Mouse (Mus musculus) heart, embryonic 13.5 days (tissue): Measurements from ENCODE around the gene Tm7sf3. TPM values are rescaled to one million over a fixed set of nuclear protein-coding genes. Genes with fewer than 3 reads are reported as not detected.
A peak's percentile ranks its signal among the peaks of the same experiment; 100 is the strongest.

Source experiments
- ATAC-seq: fragments of 200-750 bp; cut with Nextera tagmentation; 2 replicates; pipeline ENCODE4 v1.8.0; 2017; ENCODE audit warnings: moderate TSS enrichment; ENCODE audit not compliant: insufficient number of reproducible peaks, low FRiP score, low TSS enrichment; ENCODE audit errors: extremely low read depth
- H3K27ac ChIP-seq: fragments of 300-500 bp; sonication (generic); replicated peaks from 2 replicates; pipeline ENCODE4 v1.5.1; 2015; ENCODE audit warnings: moderate library complexity, mild to moderate bottlenecking, inconsistent platforms
- H3K27me3 ChIP-seq: fragments of 300-500 bp; sonication (generic); replicated peaks from 2 replicates; pipeline ENCODE4 v1.6.1; 2015; ENCODE audit warnings: mild to moderate bottlenecking, inconsistent platforms
- H3K36me3 ChIP-seq: fragments of 300-500 bp; sonication (generic); 2 replicates; pipeline ENCODE4 v1.6.1; 2015; ENCODE audit warnings: mild to moderate bottlenecking, inconsistent platforms
- H3K4me1 ChIP-seq: fragments of 300-500 bp; sonication (generic); 2 replicates; pipeline ENCODE4 v1.6.1; 2015; ENCODE audit warnings: inconsistent platforms
- H3K4me2 ChIP-seq: fragments of 300-500 bp; sonication (generic); 2 replicates; pipeline ENCODE4 v1.6.1; 2015; ENCODE audit warnings: inconsistent platforms, mild to moderate bottlenecking, moderate library complexity
- H3K4me3 ChIP-seq: fragments of 300-500 bp; sonication (generic); 2 replicates; pipeline ENCODE4 v1.5.1; 2015; ENCODE audit warnings: moderate library complexity, mild to moderate bottlenecking, inconsistent platforms
- H3K9ac ChIP-seq: fragments of 300-500 bp; sonication (generic); 2 replicates; pipeline ENCODE4 v1.6.1; 2015; ENCODE audit warnings: inconsistent platforms, mild to moderate bottlenecking, moderate library complexity
- H3K9me3 ChIP-seq: fragments of 300-500 bp; sonication (generic); 2 replicates; pipeline ENCODE4 v1.6.1; 2016; ENCODE audit warnings: inconsistent platforms
- WGBS: fragments of 180-500 bp; shearing (Covaris S2); methylation state at CpG from one replicate; pipeline ENCODE4 v1.1.7; 2015; ENCODE audit warnings: mixed read lengths; 5-methylcytosine and 5-hydroxymethylcytosine counted together
- polyA plus RNA-seq: library from polyadenylated mRNA; unstranded; fragments of >200 nt; fragmentation: Nextera tagmentation; extraction: Ambion mirVana; gene quantifications from 2 replicates; pipeline ENCODE4 v1.2.1, GENCODE M21; 2015

The Tm7sf3 gene
- 36.4 and 38.9 TPM in 2 replicates for polyA plus RNA-seq

DNA sequence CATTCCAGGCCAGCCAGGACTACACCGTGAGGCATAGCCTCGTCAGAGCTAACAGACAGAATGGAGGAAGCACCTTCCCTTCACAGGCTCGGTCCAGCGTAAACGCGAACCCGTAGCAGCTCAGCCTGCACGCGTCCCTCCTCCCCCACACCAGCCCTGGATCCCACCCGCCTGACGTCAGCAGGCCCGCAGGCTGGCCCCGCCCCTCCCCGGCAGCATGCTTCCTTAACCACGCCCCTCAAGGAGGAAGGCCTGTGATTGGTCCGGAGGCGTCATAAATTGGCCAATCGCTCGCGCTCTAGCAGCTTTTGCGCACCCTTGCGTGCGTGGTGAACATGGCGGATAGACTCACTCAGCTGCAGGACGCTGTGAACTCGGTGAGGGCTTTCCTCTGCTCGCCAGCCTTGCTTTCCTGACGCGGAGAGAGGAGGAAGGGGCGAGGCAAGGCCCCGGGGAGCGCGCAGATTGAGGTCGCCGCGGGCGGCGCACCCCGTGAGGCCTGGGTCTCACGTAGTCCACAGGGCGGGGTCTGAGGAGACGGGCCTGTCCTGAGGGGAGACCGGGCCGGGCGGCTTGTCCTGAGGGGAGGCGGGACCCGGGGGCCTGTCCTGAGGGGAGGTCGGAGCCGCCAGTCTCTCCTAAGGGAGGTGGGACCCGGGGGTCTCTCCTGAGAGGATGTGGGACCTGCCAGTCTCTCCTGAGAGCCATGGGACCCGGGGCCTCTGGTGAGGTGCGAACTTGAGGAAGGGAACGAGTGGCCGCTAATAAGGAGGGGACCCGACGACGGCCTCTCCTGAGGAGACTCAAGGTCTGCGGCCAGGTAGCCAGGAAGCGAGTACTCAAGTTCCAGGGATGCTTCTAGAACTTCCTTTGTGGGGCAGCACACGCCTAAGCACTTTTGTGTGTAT is at the start of gene Tm7sf3, which contains the start of gene Med21:
TSS of gene Tm7sf3 (minus strand) at position 549 of the 908 bp plus-strand sequence.
TSS of gene Med21 (plus strand) at position 272 of the 908 bp plus-strand sequence.
- Histone ChIP-seq H3K9me3 (no peaks in the 10 kb centered on the region), H3K4me2 (peak within 1 kb of the TSS; percentile 87), H3K36me3 (peaks cover 4% of the 10 kb centered on the region; the same call in 1 of the 2 replicates), H3K4me1 (peaks cover 15% of the 10 kb centered on the region), H3K27me3 (no peaks in the 10 kb centered on the region), H3K9ac (peak within 1 kb of the TSS; percentile 93), H3K4me3 (peak within 1 kb of the TSS; percentile 84), H3K27ac (peak within 1 kb of the TSS; percentile 95)
- peak; percentile 98 for ATAC-seq
- WGBS: under 1% methylated on average over 60 of the region's 60 CpGs

DNA sequence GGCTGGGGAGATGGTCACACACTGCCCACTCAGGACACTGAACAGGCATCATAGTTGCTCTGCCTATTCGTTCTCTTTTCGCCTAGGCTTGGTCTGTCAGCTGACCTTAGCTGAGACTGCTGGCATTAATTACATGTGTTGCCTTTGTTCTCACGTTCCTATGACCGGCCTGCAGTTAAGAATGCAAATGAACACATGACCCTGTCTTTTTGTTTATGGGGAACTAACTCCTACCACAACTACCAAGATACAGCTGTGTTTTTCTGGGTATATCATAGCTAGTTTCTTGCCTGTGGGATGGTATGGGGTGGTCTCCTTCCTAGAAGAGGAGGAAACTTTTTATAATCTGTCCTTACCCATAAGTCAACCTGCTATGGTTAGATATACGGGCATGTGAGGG is 46.2 kb upstream of the Tm7sf3 start:
- H3K36me3 ChIP-seq: no peaks in the 10 kb centered on the region

DNA sequence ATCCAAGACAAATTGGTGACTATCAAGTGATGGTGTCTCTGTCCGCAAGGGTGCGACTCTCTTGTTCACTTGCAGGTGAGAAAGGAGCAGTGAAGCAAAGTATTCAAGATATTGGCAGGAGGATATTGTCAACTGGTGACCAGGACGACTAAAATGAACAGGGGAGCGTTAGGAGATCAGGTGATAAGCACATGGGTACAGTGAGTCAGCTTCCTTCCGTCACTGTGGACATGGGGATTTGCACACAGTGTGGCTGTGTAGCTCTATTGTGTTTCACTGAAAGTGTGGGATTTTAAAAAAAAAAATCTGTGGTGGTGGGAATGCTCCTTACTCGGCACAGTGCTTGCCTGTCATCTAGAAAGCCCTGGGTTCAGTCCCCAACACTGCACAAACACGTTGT is 45.4 kb upstream of the Tm7sf3 start:
- no peaks in the 10 kb centered on the region for H3K27me3 ChIP-seq
- no peaks in the 10 kb centered on the region for H3K36me3 ChIP-seq
- no peak for ATAC-seq
- peaks cover 9% of the 10 kb centered on the region for H3K9me3 ChIP-seq
- H3K9ac ChIP-seq: no peak overlapping the region
- peaks cover 41% of the 10 kb centered on the region for H3K4me1 ChIP-seq
- 82% methylated on average over 7 of the region's 7 CpGs for WGBS
- H3K4me2 ChIP-seq: no peak overlapping the region
- H3K27ac ChIP-seq: peak overlapping the region; percentile 98
- no peak overlapping the region for H3K4me3 ChIP-seq

More for the DNA sequence above, 46.2 kb upstream of the Tm7sf3 start:
- Histone ChIP-seq H3K4me1 (peaks cover 33% of the 10 kb centered on the region), H3K9ac (no peak overlapping the region), H3K4me3 (no peak overlapping the region), H3K27ac (no peak overlapping the region), H3K27me3 (no peaks in the 10 kb centered on the region), H3K9me3 (peaks cover 9% of the 10 kb centered on the region), H3K4me2 (no peak overlapping the region)
- 84% methylated on average over 5 of the region's 5 CpGs for WGBS
- no peak for ATAC-seq

DNA sequence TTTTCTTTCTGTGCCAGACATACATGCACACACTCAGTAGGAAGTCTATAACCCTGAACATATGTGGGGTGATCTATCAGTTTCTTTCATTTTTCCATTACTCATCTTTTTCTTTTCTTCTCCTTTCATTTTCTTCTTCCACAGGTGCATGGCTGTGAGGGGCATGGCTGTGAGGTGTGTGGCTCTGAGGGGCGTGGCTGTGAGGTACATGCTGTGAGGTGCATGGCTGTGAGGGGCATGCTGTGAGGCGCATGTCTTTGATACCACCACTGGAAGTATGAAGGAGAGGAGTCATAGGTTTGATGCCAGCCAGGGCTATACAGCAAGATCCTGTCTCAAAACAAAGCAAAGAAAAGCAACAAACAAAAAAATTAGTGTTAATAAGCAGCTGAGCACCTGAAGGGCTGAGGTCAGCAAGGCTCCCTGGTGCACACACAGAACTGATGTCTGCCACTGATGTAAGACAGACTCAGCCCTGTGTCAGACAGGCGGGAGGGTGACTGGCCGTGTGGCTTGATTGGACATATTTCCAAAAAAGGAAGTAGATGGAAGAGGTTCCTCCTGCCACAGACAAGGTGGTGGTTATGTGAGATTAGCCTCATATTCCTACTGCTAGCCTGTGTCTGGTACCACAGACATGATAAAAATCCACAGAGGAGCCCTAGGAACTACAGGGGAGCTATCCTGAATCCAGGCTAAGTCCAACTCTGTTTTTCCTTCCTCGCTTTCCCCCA is 44.0 kb upstream of the Tm7sf3 start:
- no peaks in the 10 kb centered on the region for H3K27me3 ChIP-seq
- peak overlapping the region; percentile 98 for H3K27ac ChIP-seq
- H3K4me1 ChIP-seq: peaks cover 46% of the 10 kb centered on the region
- peak overlapping the region; percentile 71 for H3K9ac ChIP-seq
- no peak overlapping the region for H3K4me3 ChIP-seq
- H3K9me3 ChIP-seq: peaks cover 9% of the 10 kb centered on the region
- no peaks in the 10 kb centered on the region for H3K36me3 ChIP-seq
- ATAC-seq: peak; percentile 31; the same call in 1 of the 2 replicates
- WGBS: 45% methylated on average over 5 of the region's 5 CpGs
- peak overlapping the region; percentile 45 for H3K4me2 ChIP-seq

DNA sequence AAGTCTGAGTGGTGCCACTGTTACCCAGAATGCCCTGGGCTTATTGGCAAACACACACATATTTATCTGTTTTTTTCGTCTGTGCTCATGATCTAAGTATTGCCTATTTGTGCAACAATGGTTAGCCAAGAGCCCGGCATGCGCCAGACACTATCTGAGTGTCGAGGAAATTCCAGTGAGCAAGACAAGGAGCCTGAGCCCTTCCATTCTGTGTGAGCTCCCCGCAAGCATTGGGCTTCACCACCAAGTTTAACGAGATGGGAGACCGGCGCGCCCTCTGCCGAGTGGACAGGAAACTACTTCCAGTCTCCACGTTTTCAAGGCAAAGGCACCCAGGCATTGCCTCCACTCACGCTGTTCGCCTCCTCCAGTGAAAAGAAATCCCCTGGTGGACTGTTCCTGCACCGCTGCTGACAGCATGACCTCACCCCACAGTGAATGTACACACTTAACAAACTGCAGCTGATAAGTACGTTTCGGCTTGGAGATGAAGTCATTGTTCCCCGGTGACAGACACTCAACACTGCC is 43.2 kb upstream of the Tm7sf3 start:
- Histone ChIP-seq H3K27ac (peak overlapping the region; percentile 98), H3K4me2 (peak overlapping the region; percentile 45), H3K9ac (0 out of 2 replicates have a peak overlapping the region, but pooled peaks have one; percentile 6), H3K36me3 (no peaks in the 10 kb centered on the region), H3K27me3 (no peaks in the 10 kb centered on the region), H3K4me3 (no peak overlapping the region), H3K9me3 (peaks cover 9% of the 10 kb centered on the region), H3K4me1 (peaks cover 46% of the 10 kb centered on the region)
- peak; percentile 79; the same call in 1 of the 2 replicates for ATAC-seq
- WGBS: 18% methylated on average over 17 of the region's 17 CpGs

DNA sequence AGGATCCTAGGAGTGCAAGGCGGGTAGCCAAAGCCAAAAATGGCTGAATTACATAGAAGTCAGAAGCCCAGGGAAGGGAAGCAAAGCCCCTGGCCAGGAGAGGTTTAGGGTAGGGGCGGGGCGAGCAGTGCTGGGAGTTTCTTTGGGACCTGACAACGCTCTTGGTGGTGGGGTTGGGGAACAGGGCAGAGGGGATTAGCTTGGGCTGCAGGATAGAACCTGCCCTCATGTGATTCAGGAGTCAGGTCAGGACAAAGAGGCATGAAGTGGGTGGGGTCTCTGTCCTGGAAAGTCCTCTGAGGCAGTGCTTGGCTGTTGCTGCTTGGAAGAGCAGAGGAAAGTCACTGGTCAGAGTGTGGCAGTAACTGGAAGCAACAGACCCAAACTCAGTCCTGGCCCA is 41.3 kb upstream of the Tm7sf3 start:
- H3K9ac ChIP-seq: peak overlapping the region; percentile 58
- peaks cover 12% of the 10 kb centered on the region for H3K9me3 ChIP-seq
- no peak for ATAC-seq
- H3K27ac ChIP-seq: peak overlapping the region; percentile 98
- 71% methylated on average over 4 of the region's 4 CpGs for WGBS
- H3K27me3 ChIP-seq: no peaks in the 10 kb centered on the region
- no peak overlapping the region for H3K4me3 ChIP-seq
- H3K4me2 ChIP-seq: no peak overlapping the region
- no peaks in the 10 kb centered on the region for H3K36me3 ChIP-seq
- H3K4me1 ChIP-seq: peaks cover 51% of the 10 kb centered on the region

DNA sequence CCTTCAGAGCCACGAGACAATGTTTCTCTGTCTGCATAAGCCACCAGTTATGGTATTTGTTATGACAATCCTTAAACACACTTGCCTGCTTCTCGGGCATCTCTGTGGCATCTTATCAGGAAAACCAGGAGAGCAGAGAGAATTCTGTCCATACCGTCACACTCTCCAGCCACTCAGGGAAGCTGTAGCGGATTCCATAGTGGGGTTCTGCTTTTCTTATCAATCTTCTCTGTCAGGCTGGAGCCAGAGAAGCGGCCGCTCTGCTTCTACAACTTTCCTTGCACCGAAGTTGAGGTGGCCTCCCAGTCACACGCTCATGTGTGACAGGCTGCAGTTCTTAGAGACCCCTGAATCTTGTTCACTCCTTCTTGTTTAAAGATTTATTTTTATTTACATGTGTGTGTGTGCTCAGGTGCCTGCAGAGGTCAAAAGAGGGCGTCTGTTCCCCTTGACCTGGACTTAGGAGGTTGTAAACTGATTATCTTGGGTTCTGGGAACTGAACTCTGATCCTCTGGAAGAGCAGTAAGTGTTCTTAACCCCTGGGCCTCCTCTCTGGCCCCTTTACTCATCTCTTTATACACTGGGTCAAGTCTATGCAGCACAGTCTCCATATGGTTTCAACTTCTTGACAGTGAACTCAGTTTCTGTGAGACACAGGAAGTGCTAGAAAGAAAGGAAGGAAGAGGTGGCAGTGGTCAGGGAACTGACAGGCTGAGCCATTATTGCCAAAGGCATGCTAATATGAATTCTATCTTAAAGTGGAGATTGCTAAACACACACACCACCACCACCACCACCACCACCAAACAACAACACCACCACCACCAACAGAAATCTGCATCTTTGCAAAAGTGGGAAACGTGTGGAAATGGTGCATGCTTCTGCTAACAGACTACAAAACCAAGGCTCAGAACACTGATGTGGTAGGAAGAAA is 35.8 kb upstream of the Tm7sf3 start:
- WGBS: 19% methylated on average over 10 of the region's 10 CpGs
- ATAC-seq: no peak
- H3K36me3 ChIP-seq: no peaks in the 10 kb centered on the region
- no peak overlapping the region for H3K4me3 ChIP-seq
- H3K4me1 ChIP-seq: peaks cover 64% of the 10 kb centered on the region
- H3K4me2 ChIP-seq: peak overlapping the region; percentile 33
- H3K9ac ChIP-seq: peak overlapping the region; percentile 71
- peak overlapping the region; percentile 91 for H3K27ac ChIP-seq
- H3K9me3 ChIP-seq: peaks cover 10% of the 10 kb centered on the region
- H3K27me3 ChIP-seq: no peaks in the 10 kb centered on the region

DNA sequence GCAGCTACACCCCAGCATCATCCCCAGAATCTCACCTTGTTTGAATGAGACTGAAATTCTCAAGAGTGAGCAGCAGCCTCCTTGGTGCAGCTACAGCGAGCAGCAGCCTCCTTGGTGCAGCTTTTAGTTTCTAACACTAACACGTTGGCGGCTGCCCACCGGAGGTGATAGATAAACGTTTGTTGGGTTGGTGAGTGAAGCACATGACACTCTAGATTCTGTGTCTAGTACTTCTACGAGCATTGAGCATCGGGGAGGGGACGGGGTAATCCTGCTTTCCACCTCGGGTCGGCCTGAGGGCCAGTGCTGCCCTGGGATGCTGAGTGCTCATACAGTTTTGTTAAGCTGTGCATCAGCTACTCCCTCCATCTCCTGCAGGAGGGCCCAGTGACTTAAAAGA is 34.3 kb upstream of the Tm7sf3 start:
- peaks cover 70% of the 10 kb centered on the region for H3K4me1 ChIP-seq

DNA sequence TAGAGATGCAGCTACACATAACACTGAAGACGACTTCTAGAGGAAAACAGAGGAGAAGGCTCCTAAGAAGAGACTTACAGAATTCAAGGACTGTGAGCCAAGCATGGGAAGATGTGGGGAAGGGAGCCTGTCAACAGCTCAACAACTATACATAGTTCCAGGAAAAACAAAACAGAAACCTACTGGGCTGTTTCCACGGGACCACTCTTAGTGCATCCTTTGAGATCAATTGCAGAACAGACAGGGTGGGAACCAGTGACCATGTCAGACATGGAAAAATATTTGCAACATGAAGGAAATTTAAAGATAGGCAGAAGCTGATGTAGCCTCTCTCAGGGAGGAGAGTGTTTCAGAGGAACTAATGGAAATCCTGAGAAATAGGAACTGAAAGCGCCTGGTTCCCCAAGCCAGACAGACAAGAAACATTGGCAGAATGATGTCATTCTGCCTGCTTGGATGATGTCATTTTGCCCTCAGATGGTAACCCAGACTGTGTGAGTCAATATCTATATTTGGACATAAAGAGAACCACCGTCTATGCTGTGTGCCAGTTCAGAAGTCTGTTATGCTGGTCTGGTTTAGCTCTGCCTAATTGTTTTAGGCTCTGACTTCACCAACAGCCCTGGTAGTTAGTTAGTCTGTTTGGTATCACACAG is 32.4 kb upstream of the Tm7sf3 start:
- no peak overlapping the region for H3K4me3 ChIP-seq
- peak; percentile 38; the same call in 1 of the 2 replicates for ATAC-seq
- H3K9me3 ChIP-seq: peaks cover 8% of the 10 kb centered on the region
- peak overlapping the region; percentile 33 for H3K9ac ChIP-seq
- peaks cover 80% of the 10 kb centered on the region for H3K4me1 ChIP-seq
- no peaks in the 10 kb centered on the region for H3K27me3 ChIP-seq
- peak overlapping the region; percentile 20 for H3K4me2 ChIP-seq
- 18% methylated on average over 4 of the region's 4 CpGs for WGBS
- H3K36me3 ChIP-seq: 0 out of 2 replicates have a peak, but pooled peaks cover 3% of the 10 kb centered on the region
- H3K27ac ChIP-seq: peak overlapping the region; percentile 91

More for the DNA sequence above, 34.3 kb upstream of the Tm7sf3 start:
- Histone ChIP-seq H3K27me3 (no peaks in the 10 kb centered on the region), H3K9me3 (peaks cover 10% of the 10 kb centered on the region), H3K36me3 (no peaks in the 10 kb centered on the region), H3K27ac (peak overlapping the region; percentile 91), H3K9ac (0 out of 2 replicates have a peak overlapping the region, but pooled peaks have one; percentile 11), H3K4me2 (no peak overlapping the region), H3K4me3 (no peak overlapping the region)
- 31% methylated on average over 10 of the region's 10 CpGs for WGBS
- no peak for ATAC-seq

DNA sequence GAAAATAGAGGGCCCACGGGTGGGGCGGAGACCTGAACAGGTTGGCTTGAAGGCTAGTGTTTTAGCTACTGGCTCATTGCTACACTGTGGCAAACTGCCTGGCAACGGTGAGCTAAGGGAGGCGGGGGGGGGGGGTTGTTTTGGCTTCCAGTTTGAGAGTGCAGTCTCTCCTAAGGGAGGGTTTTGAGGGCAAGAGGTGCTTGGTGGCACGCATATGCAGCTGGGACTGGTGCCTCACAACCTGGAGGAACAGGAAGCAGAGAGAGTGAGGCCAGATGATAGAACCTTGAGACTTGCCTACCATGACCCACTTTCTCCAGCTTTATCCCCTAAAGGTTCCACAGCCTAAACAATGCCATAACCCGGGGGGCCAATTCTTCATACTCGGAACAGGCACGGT is 31.8 kb upstream of the Tm7sf3 start:
- H3K4me1 ChIP-seq: peaks cover 82% of the 10 kb centered on the region
- H3K9ac ChIP-seq: peak overlapping the region; percentile 33
- H3K27me3 ChIP-seq: no peaks in the 10 kb centered on the region
- peak overlapping the region; percentile 91 for H3K27ac ChIP-seq
- H3K36me3 ChIP-seq: 0 out of 2 replicates have a peak, but pooled peaks cover 3% of the 10 kb centered on the region
- peaks cover 2% of the 10 kb centered on the region; the same call in 1 of the 2 replicates for H3K9me3 ChIP-seq
- 72% methylated on average over 8 of the region's 8 CpGs for WGBS
- no peak for ATAC-seq
- H3K4me3 ChIP-seq: no peak overlapping the region
- peak overlapping the region; percentile 20 for H3K4me2 ChIP-seq
